Mouse (Mus musculus) lung, adult 2 months (tissue): ENCODE results near the gene Hip1.

Source experiments
- CTCF ChIP-seq: fragments of 200-500 bp; IDR thresholded peaks from 2 replicates; pipeline ENCODE4 v1.5.1; 2011; ENCODE audit warnings: mild to moderate bottlenecking, low read length, control low read depth; ENCODE audit not compliant: insufficient read depth
- POLR2A ChIP-seq: fragments of 200-500 bp; IDR thresholded peaks from 2 replicates; pipeline ENCODE4 v1.6.1; 2011; ENCODE audit warnings: low read depth, mild to moderate bottlenecking, control low read depth, low read length, borderline replicate concordance; ENCODE audit errors: extremely low read depth

- TF ChIP-seq CTCF (no peak), POLR2A (no peak)
Observed at GRCm38 (mm10) chr5:135557671-135558070, 12.8 kb upstream of the Hip1 start.
